Mouse (Mus musculus) spleen, postnatal 4 days (tissue): ENCODE data around the gene Icosl.
A peak's percentile ranks its signal among the peaks of the same experiment; 100 is the strongest.
"Not testable (repeated sequence)": the region's sequence is repeated elsewhere in the genome, so short reads cannot be mapped to it uniquely, and the experiment has no call there.

Experiments used
- DNase-seq, 2 experiments: peaks; one replicate each; pipeline ENCODE4 v3.0.0; 2022; ENCODE audit warnings: low spot score in 2 of 2

The Icosl gene

DNA sequence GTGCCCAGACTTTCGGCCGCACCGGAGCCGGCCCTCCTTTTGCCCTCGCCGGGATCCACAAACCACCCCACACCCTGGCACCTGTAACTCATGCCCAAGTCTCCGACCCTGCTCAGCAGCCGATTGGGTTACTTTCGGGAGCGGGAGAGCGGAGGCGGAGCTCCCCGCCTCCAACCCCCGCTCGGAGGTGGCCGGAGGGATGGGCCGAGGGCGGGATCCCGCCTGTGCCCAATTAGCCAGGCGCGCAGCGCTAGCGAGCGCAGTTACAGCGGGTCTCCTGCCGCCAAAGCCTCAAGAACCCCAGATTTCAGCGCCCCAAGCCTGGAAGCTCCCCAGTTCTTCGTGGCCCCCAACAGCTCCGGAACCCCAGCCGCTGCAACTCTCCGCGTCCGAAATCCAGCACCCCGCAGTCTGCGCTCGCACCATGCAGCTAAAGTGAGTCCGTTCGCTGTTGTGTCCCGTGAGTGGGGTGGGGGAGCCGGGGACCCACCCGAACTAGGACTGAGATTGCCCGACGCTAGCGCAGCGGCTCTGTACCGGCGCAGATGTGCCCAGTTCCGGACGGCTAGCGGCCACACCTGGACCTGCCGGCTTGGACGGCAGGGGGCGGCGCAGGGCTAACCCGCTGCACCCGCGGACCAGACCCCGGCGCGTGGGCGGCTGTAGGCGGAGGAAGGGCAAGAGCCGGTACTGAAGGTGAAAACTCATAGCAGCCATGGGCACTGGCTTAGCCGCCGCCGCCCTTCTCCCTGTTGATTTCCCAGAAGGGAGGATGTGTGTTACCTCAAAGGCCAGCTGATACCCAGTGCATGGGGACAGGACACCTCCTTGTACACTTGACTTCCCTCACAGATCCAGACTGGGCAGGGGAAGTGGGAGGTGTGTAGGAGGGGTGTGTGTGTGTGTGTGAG, at the start of gene Icosl:
Icosl (plus strand) TSS at position 202 of the 911 bp plus-strand sequence.
- peak; percentile 77 to 90 for DNase-seq

DNA sequence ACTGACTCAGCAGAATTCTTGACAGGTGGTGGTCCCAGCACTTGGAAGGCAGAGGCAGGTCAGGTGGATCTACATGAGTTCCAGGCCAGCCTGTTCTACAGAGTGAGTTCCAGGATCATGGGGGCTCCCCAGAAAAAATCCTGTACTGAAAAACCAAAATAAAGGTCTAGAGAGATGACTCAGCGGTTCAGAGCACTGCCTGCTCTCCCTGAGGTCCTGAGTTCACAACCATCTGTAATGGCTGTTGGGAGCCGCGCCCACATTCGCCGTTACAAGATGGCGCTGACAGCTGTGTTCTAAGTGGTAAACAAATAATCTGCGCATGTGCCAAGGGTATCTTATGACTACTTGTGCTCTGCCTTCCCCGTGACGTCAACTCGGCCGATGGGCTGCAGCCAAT, 49.1 kb upstream of the Icosl start:
- not testable (repeated sequence) for DNase-seq

DNA sequence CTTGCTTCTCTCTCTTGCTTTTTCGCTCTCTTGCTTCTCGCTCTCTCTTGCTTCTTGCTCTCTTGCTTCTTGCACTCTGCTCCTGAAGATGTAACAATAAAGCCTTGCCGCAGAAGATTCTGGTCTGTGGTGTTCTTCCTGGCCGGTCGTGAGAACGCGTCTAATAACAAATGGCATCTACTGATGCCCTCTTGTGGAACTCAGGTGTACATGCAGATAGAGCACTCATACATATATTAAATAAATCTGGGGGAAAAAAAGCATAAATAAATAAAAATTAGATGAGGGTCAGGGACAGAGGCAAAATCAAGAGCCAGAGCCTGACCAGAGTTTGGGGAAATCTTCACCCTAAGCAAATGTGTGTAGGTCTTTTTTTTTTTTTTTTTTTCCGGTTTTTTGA, 43.6 kb upstream of the Icosl start:
- DNase-seq: not testable (repeated sequence)

DNA sequence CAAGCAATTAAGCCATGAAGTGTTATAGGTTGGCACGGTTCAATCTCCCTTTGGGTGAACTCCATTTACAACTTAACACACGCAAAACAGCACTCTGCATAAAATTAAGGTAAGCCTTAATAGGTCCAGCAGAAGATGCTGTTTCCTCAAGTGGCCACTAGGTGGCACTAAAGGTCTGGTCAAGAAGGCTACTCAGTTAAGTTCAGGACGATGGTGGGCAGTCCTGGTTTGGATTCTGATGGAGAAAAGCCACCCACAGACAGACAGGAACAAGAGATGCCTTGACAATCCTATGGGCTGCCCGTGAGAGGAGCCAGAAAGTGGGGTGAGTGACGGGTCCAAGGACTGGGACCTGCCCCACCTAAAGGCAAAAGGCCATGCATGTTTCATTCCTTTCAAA, 41.0 kb upstream of the Icosl start:
- peak; percentile 64 to 86 for DNase-seq

DNA sequence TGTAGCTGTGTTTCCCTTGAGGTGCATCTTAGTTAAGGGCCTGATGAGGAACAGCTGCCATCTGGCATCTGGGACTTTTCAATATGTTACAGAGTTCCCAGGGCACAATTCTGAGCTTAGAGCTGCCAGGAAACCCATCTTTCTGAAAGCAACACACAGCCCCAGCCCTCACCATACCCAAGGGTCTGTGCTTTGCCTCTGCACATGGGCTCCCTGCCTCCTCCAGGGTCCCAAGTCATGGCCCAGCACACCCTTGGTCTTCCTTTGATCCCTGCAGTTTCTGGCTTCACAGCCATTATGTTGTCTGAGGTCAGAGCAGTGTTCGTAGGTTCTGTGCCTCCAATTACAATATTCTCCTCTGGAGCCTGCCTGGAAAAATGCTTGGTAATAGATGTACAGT, 40.0 kb upstream of the Icosl start:
- no peak for DNase-seq

DNA sequence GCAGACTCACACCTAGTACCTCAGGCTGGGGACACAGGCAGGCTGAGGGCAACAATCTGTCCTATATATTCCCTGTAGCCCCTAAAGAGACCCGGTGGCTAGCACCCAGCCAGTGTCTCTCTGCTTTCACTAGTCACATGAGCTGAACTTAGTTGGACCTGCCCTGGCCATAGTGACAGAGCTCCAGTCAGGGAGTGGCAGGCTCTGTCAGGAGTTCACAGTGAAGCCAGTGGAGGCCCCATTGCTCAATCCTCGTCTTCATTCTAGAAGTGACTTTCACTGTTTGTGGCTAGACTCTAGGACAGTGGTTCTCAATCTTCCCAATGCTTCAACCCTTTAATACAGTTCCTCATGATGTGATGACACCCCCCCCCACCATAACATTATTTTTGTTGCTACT, 37.1 kb upstream of the Icosl start:
- DNase-seq: no peak

DNA sequence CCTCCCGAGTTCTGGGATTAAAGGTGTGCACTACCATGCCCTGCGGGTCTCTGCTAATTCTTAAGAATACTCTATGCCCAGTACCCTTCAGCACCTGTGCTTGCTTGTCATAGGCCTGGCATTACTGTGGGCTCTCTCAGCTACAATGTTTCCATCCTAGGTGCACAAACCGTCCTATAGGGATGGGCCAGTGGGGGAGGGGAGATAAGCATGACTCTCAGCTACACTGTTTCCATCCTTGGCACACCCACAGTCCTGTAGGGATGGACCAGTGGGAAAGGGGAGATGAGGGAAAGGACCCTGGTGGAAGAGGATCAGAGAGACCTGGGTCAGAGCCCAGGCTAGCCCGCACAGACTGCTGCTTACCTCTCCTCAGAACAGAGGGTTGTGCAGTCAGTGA, 32.0 kb upstream of the Icosl start:
- no peak for DNase-seq

DNA sequence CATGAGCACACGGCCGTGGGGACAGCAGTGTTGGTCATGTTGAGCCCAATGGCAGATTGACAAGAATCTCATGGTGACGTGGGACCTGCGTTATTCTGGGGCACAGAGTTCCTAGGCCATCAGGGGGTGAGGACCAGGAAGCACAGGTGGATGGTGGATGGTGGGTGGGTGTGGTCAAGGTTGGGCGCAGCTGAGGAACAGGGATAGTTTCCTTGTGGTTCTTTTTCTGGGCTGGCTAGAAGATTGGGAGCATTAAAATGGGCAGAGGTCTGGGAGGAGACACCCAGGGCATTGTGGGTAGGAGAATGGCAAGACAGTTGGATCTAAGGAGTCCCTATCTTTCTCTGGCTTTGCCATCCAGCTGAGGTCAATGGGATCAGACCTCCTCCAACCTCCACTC, 27.5 kb upstream of the Icosl start, which contains the start of gene Dnmt3l:
Dnmt3l (plus strand) TSS at position 301 of the 400 bp plus-strand sequence.
- no peak for DNase-seq

DNA sequence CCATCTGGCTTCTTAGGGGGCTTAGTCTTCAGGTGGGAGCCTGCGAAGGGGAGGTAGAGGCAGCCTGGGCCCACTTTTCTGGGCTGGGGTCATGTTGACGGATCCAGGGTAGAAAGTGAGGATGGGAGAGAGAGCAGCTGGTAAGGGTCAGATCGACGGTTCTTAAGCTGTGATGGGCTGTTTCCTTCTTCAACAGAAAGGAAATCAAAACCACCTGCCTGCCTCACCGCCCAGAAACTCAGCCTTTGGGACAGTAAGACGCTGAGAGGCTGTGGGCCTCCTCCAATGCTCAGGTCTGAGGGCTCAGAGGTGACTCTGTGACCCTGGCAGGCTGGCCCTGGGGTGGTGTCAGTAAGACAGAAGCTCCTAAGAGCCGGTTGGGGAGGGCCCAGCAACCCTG, 27.0 kb upstream of the Icosl start:
- DNase-seq: no peak

DNA sequence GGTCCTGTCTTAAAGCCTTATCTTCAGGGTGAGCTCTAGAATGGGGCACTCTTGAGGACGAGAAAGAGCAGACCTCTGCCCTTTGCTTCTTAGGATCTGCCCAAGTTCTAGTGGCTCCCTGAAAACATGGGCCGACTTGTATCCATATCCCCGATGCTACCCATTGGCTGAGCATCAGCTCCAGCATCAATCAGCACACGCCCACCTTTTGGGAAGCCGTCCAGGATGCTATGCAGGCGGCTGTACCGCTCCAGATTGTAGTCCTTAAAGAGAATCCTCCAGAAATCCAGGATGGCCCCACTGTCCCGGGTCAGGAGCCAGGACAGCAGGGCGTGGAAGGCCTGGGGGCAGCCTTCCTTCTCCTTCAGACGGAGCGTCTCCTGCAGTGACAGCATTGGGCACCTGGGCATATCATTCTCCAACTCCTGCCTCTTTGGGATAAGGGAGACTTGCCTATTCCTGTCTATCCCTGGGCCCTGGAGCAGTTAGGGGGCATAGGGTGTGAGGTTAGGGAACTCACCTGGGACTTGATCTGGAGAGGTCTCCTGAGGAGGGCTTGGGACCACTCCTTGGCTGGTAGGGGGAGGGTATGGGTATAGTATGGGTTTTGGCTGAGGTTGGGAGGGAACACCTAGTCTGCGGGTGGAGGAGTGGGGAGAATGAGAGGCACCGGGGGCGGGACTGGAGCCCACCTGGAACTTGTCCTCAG, 26.3 kb upstream of the Icosl start:
- no peak for DNase-seq

DNA sequence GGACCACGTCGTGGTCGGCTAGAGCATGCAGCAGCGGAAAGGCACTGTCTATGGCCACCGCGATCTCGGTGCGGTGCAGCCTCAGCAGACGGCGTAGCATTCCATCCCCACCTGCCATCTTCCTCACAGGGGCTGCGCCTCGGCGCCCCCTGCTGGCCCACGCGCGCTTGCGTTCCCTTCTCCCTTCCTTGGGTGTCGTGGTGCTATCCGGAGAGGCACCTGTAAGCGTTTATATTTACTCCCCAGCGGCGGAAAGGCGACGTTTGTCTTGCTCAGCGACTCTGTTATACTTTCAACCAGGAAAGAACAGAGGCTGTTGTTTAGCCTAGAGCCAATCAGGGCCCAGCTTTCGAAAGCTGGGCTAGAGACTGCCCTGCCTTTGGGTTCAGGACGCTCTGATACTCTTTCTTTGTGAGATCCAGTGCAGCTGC, 25.7 kb upstream of the Icosl start, which contains the start of gene Aire:
Aire (minus strand) TSS at position 205 of the 431 bp plus-strand sequence.
- peak; percentile 65 to 85 for DNase-seq

DNA sequence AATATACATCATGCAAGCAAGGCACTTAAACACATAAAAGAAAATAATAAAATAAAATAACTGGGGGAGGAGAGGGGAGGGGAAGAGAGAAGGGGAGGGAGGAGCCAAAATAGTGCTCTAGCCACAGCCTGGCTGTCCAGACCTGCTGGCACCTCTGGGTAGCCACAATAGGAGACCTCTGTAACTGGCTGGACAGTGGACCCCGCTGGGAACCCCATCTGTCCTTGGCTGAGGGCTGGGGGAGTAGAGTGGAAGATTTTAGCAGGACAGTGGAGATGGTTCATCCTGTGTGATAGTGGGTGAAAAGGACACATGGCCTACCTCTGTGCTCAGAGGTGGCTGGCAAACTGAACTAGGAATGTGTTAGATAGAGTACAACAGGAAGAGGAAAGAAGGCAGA, 24.6 kb upstream of the Icosl start:
- DNase-seq: no peak

DNA sequence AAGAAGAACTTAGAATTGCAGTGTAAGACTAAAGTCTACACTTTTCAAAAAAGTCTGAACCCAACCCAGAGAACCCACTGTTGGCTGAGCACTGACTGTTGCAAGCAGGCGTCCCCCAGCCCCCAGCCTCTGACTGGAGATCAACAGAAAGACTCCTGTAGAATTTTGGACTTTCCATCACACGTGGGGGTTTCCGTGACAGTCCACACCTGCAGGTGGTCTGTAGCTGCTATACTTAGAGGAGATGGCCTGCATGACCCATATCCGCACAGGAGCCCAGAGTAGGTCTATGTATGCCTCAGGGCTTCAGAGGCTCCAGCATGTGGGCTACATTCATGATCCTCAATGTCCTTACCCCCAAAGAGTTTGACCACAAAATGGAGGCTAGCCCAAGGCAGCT, 22.7 kb upstream of the Icosl start:
- no peak for DNase-seq

DNA sequence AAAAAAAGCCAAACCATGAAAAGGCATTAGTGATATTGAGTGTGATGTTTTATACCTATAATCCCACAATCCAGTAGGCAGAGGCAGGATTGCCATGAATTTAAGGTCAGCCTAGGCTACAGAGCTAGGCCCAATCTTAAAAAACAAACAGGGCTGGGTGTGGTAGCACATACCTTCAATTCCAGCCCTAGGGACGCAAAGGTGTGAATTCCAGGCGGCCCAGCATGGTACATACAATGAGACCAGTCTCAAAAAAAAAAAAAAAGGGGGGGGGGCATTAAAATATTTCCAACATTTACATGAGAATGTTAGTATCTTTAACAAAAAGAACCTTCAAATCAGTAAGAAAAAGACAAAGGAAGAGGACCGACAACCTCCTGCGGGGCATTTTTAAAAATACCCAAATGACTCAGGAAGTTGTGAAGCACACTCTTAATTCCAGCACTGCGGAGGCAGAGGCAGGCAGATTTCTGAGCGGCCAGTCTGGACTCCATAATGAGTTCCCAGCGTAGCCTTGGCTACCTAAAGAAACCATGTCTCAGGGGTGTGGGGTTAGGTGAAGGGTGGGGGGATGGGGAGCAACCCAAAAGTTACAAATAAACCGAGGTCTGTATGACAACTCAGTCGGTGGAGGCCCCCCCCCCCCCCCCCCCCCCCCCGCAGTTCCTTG, 20.9 kb upstream of the Icosl start:
- no peak for DNase-seq

DNA sequence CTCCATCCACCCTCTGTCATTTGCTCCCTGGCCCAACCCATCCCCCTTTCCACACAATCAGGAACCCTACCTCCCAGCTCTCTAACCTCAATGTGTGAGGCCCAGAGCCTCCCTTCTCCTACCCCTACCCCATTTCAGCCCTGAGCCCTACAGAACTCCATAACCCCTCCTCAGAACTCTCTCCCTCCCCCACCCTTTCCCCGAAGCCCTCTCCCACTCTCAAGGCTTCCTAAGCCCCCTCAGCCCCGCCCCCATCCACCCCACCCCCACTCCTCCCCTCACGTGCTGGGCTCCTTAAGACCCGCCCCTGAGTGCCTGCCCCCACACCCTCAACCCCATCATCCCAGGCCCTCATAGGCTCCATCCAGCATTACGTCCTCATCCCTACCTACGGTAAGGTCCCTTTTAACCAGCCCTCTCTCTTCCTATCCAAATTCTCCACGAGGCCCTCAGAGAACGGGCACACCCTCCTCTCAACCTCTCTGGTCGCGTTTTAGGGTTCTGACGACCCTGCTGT, 19.5 kb upstream of the Icosl start:
- no peak for DNase-seq

DNA sequence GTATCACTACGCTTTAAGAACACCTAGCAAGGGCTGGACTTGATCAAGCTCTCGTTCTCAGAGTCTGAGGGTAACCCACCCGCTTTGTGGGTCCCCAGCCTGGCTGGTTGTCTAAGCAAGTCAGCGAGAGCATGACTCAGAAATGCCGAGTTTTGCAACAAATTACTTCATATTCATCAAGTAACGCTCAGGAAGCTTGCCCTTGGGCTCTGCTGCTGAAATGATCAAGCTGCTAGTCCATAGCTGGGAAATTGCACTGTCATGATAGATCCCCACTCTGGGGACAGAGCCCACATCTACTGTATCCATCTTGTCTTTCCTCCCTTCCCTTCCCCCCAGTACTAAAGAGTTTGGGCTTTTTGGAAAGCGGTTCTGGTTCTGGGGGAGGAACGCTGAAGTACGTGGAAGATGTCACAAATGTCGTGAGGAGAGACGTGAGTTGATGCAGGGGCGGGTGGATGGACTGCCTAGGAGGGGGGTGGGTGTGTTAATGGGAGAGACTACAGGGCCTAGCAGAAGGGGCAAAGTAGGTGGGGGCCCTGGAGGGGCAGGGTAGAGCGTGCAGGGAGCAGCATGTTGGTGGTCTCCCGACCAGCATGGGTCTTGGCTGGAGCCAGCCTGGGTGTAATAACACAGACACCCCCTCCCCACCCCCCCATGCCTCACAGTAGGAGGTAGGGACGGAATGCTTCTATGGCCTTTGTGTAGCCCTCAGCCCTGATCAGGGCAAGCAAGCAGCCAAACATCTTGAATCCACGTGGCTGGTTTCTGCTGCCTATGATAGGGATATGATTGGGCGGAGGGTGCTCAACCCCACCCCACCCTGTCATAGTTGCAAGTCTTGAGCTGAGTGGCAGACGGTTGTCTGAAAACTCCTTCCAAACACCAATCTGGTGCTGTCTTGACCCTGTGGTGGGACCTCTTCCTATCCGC, 14.2 kb upstream of the Icosl start:
- DNase-seq: no peak

DNA sequence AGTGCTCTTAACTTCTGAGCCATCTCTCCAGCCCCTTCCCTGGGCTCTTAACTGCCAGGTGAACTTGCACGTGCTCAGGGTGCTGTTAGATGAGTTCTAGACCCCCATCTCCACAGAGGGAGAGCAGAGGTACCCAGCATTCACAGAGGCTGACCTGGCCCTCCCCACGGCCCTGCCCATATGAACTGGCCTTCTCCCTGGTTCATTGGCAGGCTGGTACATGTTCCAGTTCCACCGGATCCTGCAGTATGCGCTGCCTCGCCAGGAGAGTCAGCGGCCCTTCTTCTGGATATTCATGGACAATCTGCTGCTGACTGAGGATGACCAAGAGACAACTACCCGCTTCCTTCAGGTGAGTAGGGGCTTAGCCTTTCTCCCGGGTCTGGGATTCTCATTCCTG, 12.0 kb upstream of the Icosl start:
- no peak for DNase-seq

DNA sequence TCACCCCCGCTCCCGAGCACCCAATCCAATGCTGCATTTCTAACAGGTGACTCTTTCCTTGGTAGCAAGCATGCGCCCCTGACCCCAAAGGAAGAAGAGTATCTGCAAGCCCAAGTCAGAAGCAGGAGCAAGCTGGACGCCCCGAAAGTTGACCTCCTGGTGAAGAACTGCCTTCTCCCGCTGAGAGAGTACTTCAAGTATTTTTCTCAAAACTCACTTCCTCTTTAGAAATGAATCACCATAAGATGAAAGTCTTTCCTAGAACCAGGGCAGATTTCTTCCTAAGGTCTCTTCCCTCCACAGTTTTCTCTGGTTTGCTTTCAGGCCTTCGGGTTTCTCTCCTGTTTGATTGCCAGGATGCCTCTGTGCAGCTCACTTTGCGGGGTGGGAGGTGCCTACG, 6.0 kb upstream of the Icosl start:
- DNase-seq: no peak

DNA sequence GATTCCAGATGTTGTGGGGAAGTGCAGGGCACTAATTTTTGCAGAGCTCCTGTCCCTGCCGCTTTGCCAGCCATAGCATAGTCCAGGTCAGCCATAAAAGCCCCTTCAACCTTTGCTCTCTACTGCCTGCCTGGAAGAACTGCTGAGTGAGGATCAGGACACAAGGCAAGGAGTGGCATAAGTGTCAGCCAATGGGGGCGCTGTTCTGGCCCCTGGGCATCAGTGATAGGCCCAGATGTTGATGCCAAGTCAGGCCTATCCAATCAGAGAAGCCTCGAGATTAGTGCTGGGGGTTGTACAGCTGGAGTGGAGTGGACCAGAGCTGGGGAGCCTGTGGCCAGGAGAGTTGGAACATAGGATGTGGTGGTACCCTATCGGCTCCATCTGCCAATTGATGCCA, 1.9 kb upstream of the Icosl start:
- DNase-seq: peak in 1 of 2 experiments; percentile 28

DNA sequence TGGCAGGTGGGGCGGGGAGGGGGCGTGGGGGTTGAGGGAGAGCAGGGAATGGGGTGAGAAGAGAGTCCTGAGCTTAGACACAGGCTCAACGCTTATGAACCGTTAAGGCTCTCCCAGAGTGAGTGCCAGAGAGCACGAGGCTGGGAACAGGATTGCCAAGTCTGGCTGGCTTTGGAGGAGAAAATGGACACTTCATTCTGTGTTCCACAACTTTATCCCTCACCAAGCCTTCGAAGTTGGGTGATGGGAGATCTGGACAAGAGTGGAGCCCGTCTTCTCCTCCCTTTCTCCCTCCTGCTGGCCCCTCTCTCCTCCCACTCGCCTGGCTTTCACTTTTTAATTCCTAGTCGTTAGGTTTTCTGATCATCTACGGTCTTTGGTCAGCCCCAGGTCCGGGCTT, 561 bp upstream of the Icosl start:
- no peak for DNase-seq

DNA sequence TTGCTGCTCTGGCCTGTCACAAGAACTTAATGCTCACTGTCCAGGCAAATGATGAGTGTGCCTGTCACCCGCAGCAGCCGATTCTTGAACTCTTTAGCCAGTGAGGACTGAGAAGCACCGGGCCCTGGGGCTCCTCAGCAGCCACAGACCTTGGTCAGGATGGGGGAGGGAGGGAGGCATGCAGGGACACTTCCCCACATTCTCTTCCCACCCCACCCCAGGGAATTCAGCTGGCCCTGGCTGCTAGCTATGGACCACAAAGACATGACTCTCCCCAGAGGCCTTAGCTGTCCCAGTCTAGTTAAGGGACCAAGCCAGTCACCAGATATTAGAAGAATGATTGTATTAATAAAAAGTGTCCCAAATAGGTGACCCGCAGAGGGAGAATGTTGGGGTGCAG, 5.0 kb downstream of the Icosl start:
- no peak for DNase-seq
